Mouse (Mus musculus) liver, embryonic 12.5 days (tissue): ENCODE results near the gene Crmp1. TPM values are rescaled to one million over a fixed set of nuclear protein-coding genes. Genes with fewer than 3 reads are reported as not detected.

ENCODE experiments used
- ATAC-seq: fragments of 200-750 bp; cut with Nextera tagmentation; 2 replicates; pipeline ENCODE4 v1.8.0; 2017; ENCODE audit warnings: moderate number of reproducible peaks, mild to moderate bottlenecking, moderate library complexity
- H3K27ac ChIP-seq: fragments of 300-500 bp; sonication (generic); 2 replicates; pipeline ENCODE4 v1.5.1; 2016; ENCODE audit warnings: mild to moderate bottlenecking
- H3K27me3 ChIP-seq: fragments of 300-500 bp; sonication (generic); replicated peaks from 2 replicates; pipeline ENCODE4 v1.6.1; 2016; ENCODE audit warnings: mild to moderate bottlenecking, moderate library complexity
- H3K36me3 ChIP-seq: fragments of 300-500 bp; sonication (generic); 2 replicates; pipeline ENCODE4 v1.6.1; 2016; ENCODE audit warnings: mild to moderate bottlenecking, moderate library complexity
- H3K4me1 ChIP-seq: fragments of 300-500 bp; sonication (generic); 2 replicates; pipeline ENCODE4 v1.6.1; 2016
- H3K4me2 ChIP-seq: fragments of 300-500 bp; sonication (generic); 2 replicates; pipeline ENCODE4 v1.6.1; 2016; ENCODE audit warnings: mild to moderate bottlenecking, moderate library complexity
- H3K4me3 ChIP-seq: fragments of 300-500 bp; sonication (generic); 2 replicates; pipeline ENCODE4 v1.5.1; 2016; ENCODE audit warnings: mild to moderate bottlenecking, moderate library complexity
- H3K9ac ChIP-seq: fragments of 300-500 bp; sonication (generic); 2 replicates; pipeline ENCODE4 v1.6.1; 2016; ENCODE audit warnings: mild to moderate bottlenecking, moderate library complexity
- H3K9me3 ChIP-seq: fragments of 300-500 bp; sonication (generic); replicated peaks from 2 replicates; pipeline ENCODE4 v1.6.1; 2016; ENCODE audit warnings: mild to moderate bottlenecking, moderate library complexity
- WGBS: fragments of 180-500 bp; shearing (Covaris S2); methylation state at CpG from one replicate; pipeline ENCODE4 v1.1.7; 2016; ENCODE audit not compliant: insufficient replicate concordance; 5-methylcytosine and 5-hydroxymethylcytosine counted together
- polyA plus RNA-seq: library from polyadenylated mRNA; unstranded; fragments of >200 nt; fragmentation: Nextera tagmentation; extraction: Ambion mirVana; gene quantifications from 2 replicates; pipeline ENCODE4 v1.2.1, GENCODE M21; 2016

The Crmp1 gene
- polyA plus RNA-seq, 1 experiment from 2014 or later, result 2.4 TPM

- H3K27me3 ChIP-seq, result no peaks in the 10 kb centered on the region
- no peak overlapping the region for H3K4me2 ChIP-seq
- H3K4me3 ChIP-seq, result no peak overlapping the region
- ATAC-seq, result no peak
- no peaks in the 10 kb centered on the region for H3K9me3 ChIP-seq
- WGBS, result 77% methylated on average over 7 of the region's 7 CpGs
- H3K4me1 ChIP-seq, result no peaks in the 10 kb centered on the region
- H3K9ac ChIP-seq, result no peak overlapping the region
- H3K27ac ChIP-seq, result no peak overlapping the region
- H3K36me3 ChIP-seq, result no peaks in the 10 kb centered on the region
These were observed 26.5 kb upstream of the Crmp1 start for GRCm38 (mm10) chr5:37215276-37215675.

GRCm38 (mm10) chr5:37219615-37220014, 22.1 kb upstream of the Crmp1 start:
- Histone ChIP-seq H3K36me3 (no peaks in the 10 kb centered on the region), H3K9me3 (no peaks in the 10 kb centered on the region), H3K4me1 (no peaks in the 10 kb centered on the region), H3K27me3 (no peaks in the 10 kb centered on the region), H3K9ac (no peak overlapping the region), H3K27ac (no peak overlapping the region), H3K4me2 (no peak overlapping the region), H3K4me3 (no peak overlapping the region)
- no peak for ATAC-seq
- WGBS, result 39% methylated on average over 5 of the region's 5 CpGs

- Histone ChIP-seq H3K36me3 (no peaks in the 10 kb centered on the region), H3K4me3 (no peak overlapping the region), H3K4me2 (no peak overlapping the region), H3K9me3 (no peaks in the 10 kb centered on the region), H3K4me1 (no peaks in the 10 kb centered on the region), H3K9ac (no peak overlapping the region), H3K27ac (no peak overlapping the region), H3K27me3 (no peaks in the 10 kb centered on the region)
- no peak for ATAC-seq
- 77% methylated on average over 5 of the region's 5 CpGs for WGBS
These were observed 21.2 kb upstream of the Crmp1 start for GRCm38 (mm10) chr5:37220575-37220974.

- Histone ChIP-seq H3K4me2 (no peak overlapping the region), H3K9me3 (no peaks in the 10 kb centered on the region), H3K4me1 (no peaks in the 10 kb centered on the region), H3K4me3 (no peak overlapping the region), H3K9ac (no peak overlapping the region), H3K27ac (no peak overlapping the region), H3K36me3 (no peaks in the 10 kb centered on the region), H3K27me3 (no peaks in the 10 kb centered on the region)
- 46% methylated on average over 6 of the region's 6 CpGs for WGBS
- ATAC-seq, result no peak
These were observed 20.2 kb upstream of the Crmp1 start for GRCm38 (mm10) chr5:37221563-37221962.

GRCm38 (mm10) chr5:37222316-37222715, 19.4 kb upstream of the Crmp1 start:
- Histone ChIP-seq H3K27me3 (no peaks in the 10 kb centered on the region), H3K27ac (no peak overlapping the region), H3K36me3 (no peaks in the 10 kb centered on the region), H3K4me2 (no peak overlapping the region), H3K9ac (no peak overlapping the region), H3K4me1 (no peaks in the 10 kb centered on the region), H3K4me3 (no peak overlapping the region), H3K9me3 (no peaks in the 10 kb centered on the region)
- 62% methylated on average over 8 of the region's 8 CpGs for WGBS
- no peak for ATAC-seq

- Histone ChIP-seq H3K4me3 (no peak overlapping the region), H3K36me3 (no peaks in the 10 kb centered on the region), H3K27ac (no peak overlapping the region), H3K4me2 (no peak overlapping the region), H3K27me3 (no peaks in the 10 kb centered on the region), H3K9ac (no peak overlapping the region), H3K9me3 (no peaks in the 10 kb centered on the region), H3K4me1 (no peaks in the 10 kb centered on the region)
- WGBS, result 68% methylated on average over 1 of the region's 1 CpGs
- ATAC-seq, result no peak
These were observed 16.0 kb upstream of the Crmp1 start for GRCm38 (mm10) chr5:37225708-37226107.

- no peak for ATAC-seq
- Histone ChIP-seq H3K4me2 (no peak overlapping the region), H3K36me3 (no peaks in the 10 kb centered on the region), H3K27ac (no peak overlapping the region), H3K9ac (no peak overlapping the region), H3K9me3 (no peaks in the 10 kb centered on the region), H3K4me3 (no peak overlapping the region), H3K27me3 (no peaks in the 10 kb centered on the region), H3K4me1 (no peaks in the 10 kb centered on the region)
- 33% methylated on average over 6 of the region's 6 CpGs for WGBS
These were observed 13.6 kb upstream of the Crmp1 start for GRCm38 (mm10) chr5:37227956-37228680.

GRCm38 (mm10) chr5:37228894-37229293, 12.8 kb upstream of the Crmp1 start:
- Histone ChIP-seq H3K27me3 (no peaks in the 10 kb centered on the region), H3K36me3 (no peaks in the 10 kb centered on the region), H3K9me3 (no peaks in the 10 kb centered on the region), H3K4me1 (no peaks in the 10 kb centered on the region), H3K27ac (no peak overlapping the region), H3K9ac (no peak overlapping the region), H3K4me3 (no peak overlapping the region), H3K4me2 (no peak overlapping the region)
- WGBS, result 62% methylated on average over 7 of the region's 7 CpGs
- no peak for ATAC-seq

- no peak overlapping the region for H3K4me2 ChIP-seq
- no peak overlapping the region for H3K4me3 ChIP-seq
- no peak for ATAC-seq
- H3K9ac ChIP-seq, result no peak overlapping the region
- 0 out of 2 replicates have a peak, but pooled peaks cover 7% of the 10 kb centered on the region for H3K27me3 ChIP-seq
- WGBS, result 38% methylated on average over 9 of the region's 9 CpGs
- H3K9me3 ChIP-seq, result no peaks in the 10 kb centered on the region
- H3K4me1 ChIP-seq, result no peaks in the 10 kb centered on the region
- H3K27ac ChIP-seq, result no peak overlapping the region
- H3K36me3 ChIP-seq, result no peaks in the 10 kb centered on the region
These were observed 8.7 kb upstream of the Crmp1 start for GRCm38 (mm10) chr5:37233010-37233557.

- H3K4me2 ChIP-seq, result no peak overlapping the region
- H3K27me3 ChIP-seq, result peaks cover 53% of the 10 kb centered on the region
- no peak overlapping the region for H3K27ac ChIP-seq
- H3K9me3 ChIP-seq, result no peaks in the 10 kb centered on the region; the same call in 1 of the 2 replicates
- no peaks in the 10 kb centered on the region for H3K36me3 ChIP-seq
- ATAC-seq, result no peak
- H3K9ac ChIP-seq, result no peak overlapping the region
- 23% methylated on average over 2 of the region's 2 CpGs for WGBS
- H3K4me3 ChIP-seq, result no peak overlapping the region
- peaks cover 10% of the 10 kb centered on the region for H3K4me1 ChIP-seq
These were observed 3.1 kb upstream of the Crmp1 start for GRCm38 (mm10) chr5:37238654-37239053.

- ATAC-seq, result no peak
These were observed 1.2 kb upstream of the Crmp1 start for GRCm38 (mm10) chr5:37240550-37240949.

GRCm38 (mm10) chr5:37241224-37241623, 516 bp upstream of the Crmp1 start:
- H3K4me2 ChIP-seq, result peak overlapping the region; percentile 63
- H3K9ac ChIP-seq, result no peak overlapping the region

More at GRCm38 (mm10) chr5:37240550-37240949, 1.2 kb upstream of the Crmp1 start:
- no peak overlapping the region for H3K9ac ChIP-seq
- H3K4me3 ChIP-seq, result no peak overlapping the region
- H3K9me3 ChIP-seq, result no peaks in the 10 kb centered on the region; the same call in 1 of the 2 replicates
- 8% methylated on average over 5 of the region's 5 CpGs for WGBS
- H3K36me3 ChIP-seq, result no peaks in the 10 kb centered on the region
- no peak overlapping the region for H3K4me2 ChIP-seq
- peaks cover 16% of the 10 kb centered on the region for H3K4me1 ChIP-seq
- peaks cover 64% of the 10 kb centered on the region for H3K27me3 ChIP-seq
- no peak overlapping the region for H3K27ac ChIP-seq

More at GRCm38 (mm10) chr5:37241224-37241623, 516 bp upstream of the Crmp1 start:
- Histone ChIP-seq H3K27ac (no peak overlapping the region), H3K4me1 (peaks cover 22% of the 10 kb centered on the region), H3K9me3 (no peaks in the 10 kb centered on the region; the same call in 1 of the 2 replicates), H3K36me3 (no peaks in the 10 kb centered on the region), H3K4me3 (no peak overlapping the region), H3K27me3 (peaks cover 71% of the 10 kb centered on the region)
- peak; percentile 21; the same call in 1 of the 2 replicates for ATAC-seq
- 13% methylated on average over 9 of the region's 9 CpGs for WGBS
